Mouse (Mus musculus) hindbrain, postnatal 0 days (tissue): ENCODE data around the gene Ybx3. TPM values are rescaled to one million over a fixed set of nuclear protein-coding genes. Genes with fewer than 3 reads are reported as not detected.
A peak's percentile ranks its signal among the peaks of the same experiment; 100 is the strongest.

Experiments used
- ATAC-seq: fragments of 200-750 bp; cut with Nextera tagmentation; 2 replicates; pipeline ENCODE4 v1.8.0; 2017; ENCODE audit warnings: mild to moderate bottlenecking, moderate TSS enrichment, moderate library complexity
- DNase-seq: peaks from one replicate; pipeline ENCODE4 v3.0.0-alpha.2; 2015; ENCODE audit warnings: low spot score
- H3K27ac ChIP-seq: fragments of 300-500 bp; sonication (generic); 2 replicates; pipeline ENCODE4 v1.5.1; 2014; ENCODE audit warnings: mild to moderate bottlenecking
- H3K27me3 ChIP-seq: fragments of 300-500 bp; sonication (generic); 2 replicates; pipeline ENCODE4 v1.6.1; 2014; ENCODE audit warnings: low read length, mixed read lengths; ENCODE audit not compliant: insufficient read depth
- H3K36me3 ChIP-seq: fragments of 300-500 bp; sonication (generic); 2 replicates; pipeline ENCODE4 v1.6.1; 2014; ENCODE audit warnings: low read length, mixed read lengths; ENCODE audit not compliant: insufficient read depth
- H3K4me1 ChIP-seq: fragments of 300-500 bp; sonication (generic); 2 replicates; pipeline ENCODE4 v1.6.1; 2014; ENCODE audit warnings: antibody characterized with exemption, low read length, mixed read lengths; ENCODE audit not compliant: insufficient read depth
- H3K4me2 ChIP-seq: fragments of 300-500 bp; sonication (generic); 2 replicates; pipeline ENCODE4 v1.6.1; 2014; ENCODE audit warnings: low read depth, mild to moderate bottlenecking, low read length, moderate library complexity, mixed read lengths
- H3K4me3 ChIP-seq: fragments of 300-500 bp; sonication (generic); 2 replicates; pipeline ENCODE4 v1.5.1; 2014; ENCODE audit warnings: low read length
- H3K9ac ChIP-seq: fragments of 300-500 bp; sonication (generic); replicated peaks from 2 replicates; pipeline ENCODE4 v1.6.1; 2014; ENCODE audit warnings: mild to moderate bottlenecking, low read length, moderate library complexity, mixed read lengths
- H3K9me3 ChIP-seq: fragments of 300-500 bp; sonication (generic); 2 replicates; pipeline ENCODE4 v1.6.1; 2016; ENCODE audit warnings: low read length, mixed read lengths
- CTCF ChIP-seq: IDR thresholded peaks from 2 replicates; pipeline ENCODE4 v1.5.1; 2016; ENCODE audit warnings: antibody characterized with exemption, control low read depth, low read depth
- WGBS: fragments of 180-500 bp; shearing (Covaris S2); extraction: QIAGEN DNeasy Blood & Tissue Kit; methylation state at CpG from one replicate; pipeline ENCODE4 v1.1.7; 2014; 5-methylcytosine and 5-hydroxymethylcytosine counted together
- polyA plus RNA-seq: library from polyadenylated mRNA; unstranded; fragments of >200 nt; fragmentation: Nextera tagmentation; extraction: Ambion mirVana; gene quantifications from 2 replicates; pipeline ENCODE4 v1.2.1, GENCODE M21; 2015
- total RNA-seq: library from RNA; depleted of rRNA; stranded (reverse); fragments of >200 nt; gene quantifications from 2 replicates; pipeline ENCODE4 v1.2.3, GENCODE M21; 2014

Gene Ybx3
- total and polyA plus RNA-seq, 2 experiments from 2014 or later, result 33.4 to 86.0 TPM

GRCm38 (mm10) chr6:131402606-131403005 lies 14.3 kb upstream of the Ybx3 start:
- H3K27ac ChIP-seq, result no peak overlapping the region
- H3K9me3 ChIP-seq, result no peaks in the 10 kb centered on the region
- no peaks in the 10 kb centered on the region for H3K4me1 ChIP-seq
- TF ChIP-seq CTCF, result no peak
- H3K27me3 ChIP-seq, result no peaks in the 10 kb centered on the region
- H3K4me2 ChIP-seq, result no peak overlapping the region
- no peak for DNase-seq
- no peak overlapping the region for H3K4me3 ChIP-seq
- H3K36me3 ChIP-seq, result no peaks in the 10 kb centered on the region
- H3K9ac ChIP-seq, result no peak overlapping the region
- ATAC-seq, result no peak

- H3K27me3 ChIP-seq, result no peaks in the 10 kb centered on the region
- DNase-seq (no peak), ATAC-seq (no peak)
- WGBS, result 81% methylated on average over 2 of the region's 2 CpGs
- no peaks in the 10 kb centered on the region for H3K9me3 ChIP-seq
- no peak for TF ChIP-seq CTCF
- no peaks in the 10 kb centered on the region for H3K36me3 ChIP-seq
- H3K4me2 ChIP-seq, result no peak overlapping the region
- H3K4me1 ChIP-seq, result no peaks in the 10 kb centered on the region
- H3K27ac ChIP-seq, result no peak overlapping the region
- no peak overlapping the region for H3K9ac ChIP-seq
- H3K4me3 ChIP-seq, result no peak overlapping the region
Measured at GRCm38 (mm10) chr6:131401259-131401658, 13.0 kb upstream of the Ybx3 start.

- Histone ChIP-seq H3K9ac (no peak overlapping the region), H3K4me1 (no peaks in the 10 kb centered on the region), H3K9me3 (no peaks in the 10 kb centered on the region), H3K4me2 (no peak overlapping the region), H3K27ac (no peak overlapping the region), H3K27me3 (no peaks in the 10 kb centered on the region), H3K4me3 (no peak overlapping the region), H3K36me3 (no peaks in the 10 kb centered on the region)
- 72% methylated on average over 1 of the region's 1 CpGs for WGBS
- ATAC-seq (no peak), DNase-seq (no peak)
- TF ChIP-seq CTCF, result no peak
Measured at GRCm38 (mm10) chr6:131396650-131397049, 8.4 kb upstream of the Ybx3 start.

GRCm38 (mm10) chr6:131393873-131394660 lies 5.8 kb upstream of the Ybx3 start:
- Histone ChIP-seq H3K4me3 (no peak overlapping the region), H3K27me3 (no peaks in the 10 kb centered on the region), H3K36me3 (no peaks in the 10 kb centered on the region), H3K4me1 (no peaks in the 10 kb centered on the region), H3K4me2 (no peak overlapping the region), H3K9ac (no peak overlapping the region), H3K27ac (no peak overlapping the region), H3K9me3 (no peaks in the 10 kb centered on the region)
- ATAC-seq (no peak), DNase-seq (no peak)
- WGBS, result 79% methylated on average over 4 of the region's 4 CpGs
- TF ChIP-seq CTCF, result no peak

- 2% methylated on average over 43 of the region's 43 CpGs for WGBS
- no peaks in the 10 kb centered on the region for H3K36me3 ChIP-seq
- peak; percentile 63 for ATAC-seq
- H3K4me2 ChIP-seq, result peak overlapping the region; percentile 66
- H3K27me3 ChIP-seq, result no peaks in the 10 kb centered on the region
- peak overlapping the region; percentile 93 for H3K4me3 ChIP-seq
- no peaks in the 10 kb centered on the region for H3K9me3 ChIP-seq
- peak; percentile 44 for DNase-seq
- H3K9ac ChIP-seq, result peak overlapping the region; percentile 88
- H3K27ac ChIP-seq, result peak overlapping the region; percentile 86
- no peak for TF ChIP-seq CTCF
- peaks cover 17% of the 10 kb centered on the region for H3K4me1 ChIP-seq
Measured at GRCm38 (mm10) chr6:131387221-131388039, 846 bp downstream of the Ybx3 start.

GRCm38 (mm10) chr6:131386416-131387019 lies 1.8 kb downstream of the Ybx3 start:
- Histone ChIP-seq H3K27ac (no peak overlapping the region), H3K36me3 (no peaks in the 10 kb centered on the region), H3K9ac (no peak overlapping the region), H3K4me1 (peaks cover 25% of the 10 kb centered on the region), H3K9me3 (no peaks in the 10 kb centered on the region), H3K27me3 (no peaks in the 10 kb centered on the region), H3K4me2 (peak overlapping the region; percentile 66), H3K4me3 (peak overlapping the region; percentile 93)
- 52% methylated on average over 9 of the region's 9 CpGs for WGBS
- DNase-seq, result no peak
- no peak for ATAC-seq
- TF ChIP-seq CTCF, result no peak
